Mouse (Mus musculus): Measurements from ENCODE around the gene Polr2i.

Gene Polr2i

DNA sequence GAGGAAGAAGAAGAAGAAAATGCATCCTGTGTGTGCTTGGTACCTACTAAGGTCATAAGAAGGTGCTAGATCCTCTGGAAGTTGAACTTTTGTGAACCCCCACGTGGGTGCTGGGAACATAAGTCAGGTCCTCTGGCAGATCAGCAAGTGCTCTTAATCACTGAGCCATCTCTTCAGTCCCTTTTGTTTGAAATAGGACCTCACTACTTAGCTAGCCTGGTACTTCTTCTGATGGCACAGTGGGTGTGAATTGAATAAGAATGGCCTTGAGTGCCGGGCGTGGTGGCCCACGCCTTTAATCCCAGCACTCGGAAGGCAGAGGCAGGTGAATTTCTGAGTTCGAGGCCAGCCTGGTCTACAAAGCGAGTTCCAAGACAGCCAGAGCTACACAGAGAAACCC lies 34.2 kb downstream of the Polr2i start:
- DNase-seq (ENCODE audit: low spot score), result no peak

DNA sequence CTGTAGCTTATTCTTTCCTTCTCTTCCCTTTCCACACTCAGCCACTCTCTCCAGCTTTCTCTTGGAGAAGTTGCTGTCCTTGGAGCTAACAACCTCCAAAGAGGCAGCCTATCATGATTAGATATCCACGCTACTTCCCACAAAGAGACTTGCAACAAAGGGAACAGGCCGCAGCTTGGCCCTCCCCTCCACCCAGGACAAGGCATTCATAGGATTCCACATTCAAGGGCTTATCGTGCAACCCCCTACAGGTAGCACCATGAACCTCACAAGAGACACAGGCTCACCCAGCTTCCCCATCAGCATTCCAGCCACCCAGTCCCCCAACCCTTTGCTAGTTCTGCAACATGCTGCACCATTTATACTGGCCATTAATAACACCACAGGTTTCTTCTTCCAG lies 35.0 kb downstream of the Polr2i start:
- DNase-seq (ENCODE audit: low spot score), result no peak

DNA sequence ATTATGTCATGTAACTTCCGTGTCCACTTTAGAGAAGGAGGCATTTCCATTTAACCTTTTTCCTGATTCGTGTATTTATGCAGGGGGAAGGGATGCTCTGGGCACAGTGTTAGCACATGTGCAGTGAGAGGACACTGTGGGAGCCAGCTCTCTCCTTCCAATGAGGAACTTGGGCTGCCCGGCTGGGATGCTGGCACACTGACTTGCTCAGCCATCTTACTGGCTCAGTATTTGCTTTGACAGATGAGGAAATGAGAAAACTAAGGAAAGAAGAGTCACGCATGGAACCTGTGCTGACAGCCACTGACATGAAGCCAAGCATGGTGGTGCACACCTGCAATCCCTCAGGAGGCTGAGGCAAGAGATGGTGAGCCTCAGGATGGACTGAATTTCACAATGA lies 37.9 kb downstream of the Polr2i start:
- no peak for DNase-seq (ENCODE audit: low spot score)

DNA sequence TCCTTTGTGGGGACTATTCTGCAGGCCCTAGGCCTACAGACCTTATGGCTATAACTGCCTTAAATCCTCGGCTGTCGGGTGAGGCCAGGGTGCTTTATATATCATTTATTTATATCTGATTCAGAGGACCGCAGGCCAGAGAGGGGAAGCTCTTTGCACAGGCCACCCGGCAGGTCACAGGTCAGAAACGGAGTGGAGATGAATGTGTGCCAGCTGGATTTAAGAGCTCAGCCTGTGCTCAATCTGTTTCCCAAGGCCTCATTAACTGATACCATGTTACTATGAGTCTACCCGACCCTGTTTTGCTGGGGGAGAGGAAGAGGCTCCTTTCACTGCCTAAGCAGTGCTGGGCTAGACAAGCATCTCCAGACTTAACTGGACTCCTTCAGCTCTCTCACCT lies 42.6 kb downstream of the Polr2i start:
- no peak for DNase-seq (ENCODE audit: low spot score)

DNA sequence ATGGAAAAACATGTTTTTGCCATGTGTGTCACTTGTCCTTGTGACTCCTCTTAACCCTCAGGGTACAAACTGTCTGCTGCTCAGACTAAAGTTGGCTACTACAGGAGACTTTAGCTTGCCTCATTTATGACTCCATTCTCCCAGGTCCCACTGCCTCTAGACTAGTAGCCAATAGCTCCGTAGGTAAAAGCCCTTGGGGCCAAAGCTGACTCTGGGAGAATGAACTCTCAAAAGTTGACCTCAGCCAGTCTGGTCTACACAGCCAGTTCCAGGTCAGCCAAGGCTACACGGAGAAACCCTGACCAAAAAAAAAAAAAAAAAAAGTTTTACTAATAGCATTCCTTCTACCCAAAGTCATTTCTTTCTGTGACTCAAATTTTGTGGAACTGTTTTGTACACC lies 47.2 kb downstream of the Polr2i start:
- no peak for DNase-seq (ENCODE audit: low spot score)

DNA sequence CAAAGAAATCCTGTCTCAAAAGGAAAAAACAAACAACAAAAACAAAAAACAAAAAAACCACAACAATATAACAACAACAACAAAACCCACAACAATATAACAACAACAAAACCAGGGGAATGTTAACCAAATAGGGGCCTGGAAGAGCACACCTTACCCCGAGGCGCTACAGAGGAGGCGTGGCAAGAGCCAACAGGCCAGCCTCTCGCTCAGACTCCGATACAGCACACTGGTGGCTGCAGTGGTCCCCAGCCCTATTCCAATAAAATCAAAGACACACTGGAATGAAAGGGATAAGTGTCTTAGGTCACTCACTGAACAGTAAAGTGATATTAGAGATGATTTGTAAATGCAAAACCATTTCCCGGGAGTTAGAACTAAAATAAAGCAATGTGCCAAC lies 47.8 kb downstream of the Polr2i start:
- peak; percentile 66 for DNase-seq (ENCODE audit: low spot score)

DNA sequence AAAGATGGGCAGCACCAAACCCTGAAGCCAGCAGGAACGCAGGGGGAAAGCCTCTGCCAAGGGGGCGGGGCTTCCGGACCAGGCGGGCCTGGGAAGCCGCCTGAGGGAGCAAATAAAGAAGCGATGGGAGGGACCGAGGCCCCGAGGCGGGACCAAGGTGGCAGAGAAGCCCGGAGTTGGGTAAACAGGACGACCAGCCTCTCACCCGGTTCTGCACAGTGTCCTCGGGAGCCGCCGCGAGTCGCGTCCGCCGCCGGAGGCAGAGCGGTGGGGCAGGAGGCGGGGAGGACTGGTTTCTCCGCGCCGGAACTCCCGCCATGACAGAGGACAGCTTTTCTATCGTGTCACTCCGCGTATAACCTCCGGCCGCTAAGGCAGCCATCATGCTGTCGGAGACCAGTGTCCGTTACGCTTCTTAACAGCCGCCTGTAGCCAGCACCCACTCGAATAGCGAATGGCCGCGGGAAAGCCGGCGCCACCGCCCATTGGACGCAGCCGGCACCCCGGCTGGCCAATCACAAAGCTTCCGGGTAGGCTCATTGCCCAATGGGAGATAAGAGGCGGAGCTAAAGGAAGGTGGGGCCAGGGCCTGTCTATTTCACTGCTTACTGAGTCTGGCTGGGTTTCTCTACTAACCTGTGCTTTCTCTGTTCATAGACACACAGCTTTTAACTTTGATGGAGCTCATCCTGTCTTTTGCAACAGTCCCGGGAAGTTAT lies 48.4 kb downstream of the Polr2i start, which contains the start of the genes Thap8 and Wdr62:
Thap8 (plus strand) TSS at position 144 of the 719 bp plus-strand sequence.
Wdr62 (minus strand) TSS at position 469 of the 719 bp plus-strand sequence.
- peak; percentile 94 for DNase-seq (ENCODE audit: low spot score)

DNA sequence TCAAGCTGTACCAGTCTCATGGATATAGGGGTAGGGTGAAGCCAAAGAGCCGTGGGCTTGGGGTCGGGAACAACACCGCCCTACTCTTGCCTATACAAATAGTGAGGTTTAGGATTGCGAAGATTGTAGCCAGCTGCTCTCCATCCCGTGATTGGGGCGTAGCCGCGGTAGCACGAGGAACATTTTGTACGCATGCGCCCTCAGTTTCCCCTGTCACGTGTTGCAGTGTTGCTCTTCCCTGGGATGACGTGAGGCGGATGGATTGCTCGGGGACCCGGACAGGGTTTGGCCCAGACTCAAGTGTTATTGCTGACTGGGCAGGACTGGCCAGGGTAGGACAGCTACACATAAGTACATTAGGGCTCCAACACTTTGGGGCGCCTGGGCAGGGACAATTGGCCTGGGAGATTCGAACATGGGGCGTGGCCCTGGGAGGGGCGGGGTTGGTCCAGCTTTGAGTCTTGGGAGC lies 49.0 kb downstream of the Polr2i start:
- DNase-seq (ENCODE audit: low spot score), result peak; percentile 94

DNA sequence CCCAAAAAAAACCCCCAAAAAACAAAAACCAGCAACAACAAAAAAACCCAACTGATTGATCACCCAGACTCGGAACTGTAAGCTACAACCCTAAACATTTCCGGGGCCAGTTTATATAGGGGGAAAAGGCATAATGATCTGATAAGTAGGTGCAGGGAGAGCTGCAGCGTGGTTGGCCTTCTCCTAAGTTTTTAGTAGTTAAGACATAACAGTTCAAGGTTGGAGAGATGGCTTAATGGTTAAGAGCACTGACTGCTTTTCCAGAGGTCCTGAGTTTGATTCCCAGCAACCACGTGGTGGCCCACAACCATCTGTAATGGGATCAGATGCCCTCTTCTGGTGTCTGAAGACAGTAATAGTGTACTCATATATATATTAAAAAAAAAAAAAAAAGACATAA lies 49.8 kb downstream of the Polr2i start:
- no peak for DNase-seq (ENCODE audit: low spot score)

DNA sequence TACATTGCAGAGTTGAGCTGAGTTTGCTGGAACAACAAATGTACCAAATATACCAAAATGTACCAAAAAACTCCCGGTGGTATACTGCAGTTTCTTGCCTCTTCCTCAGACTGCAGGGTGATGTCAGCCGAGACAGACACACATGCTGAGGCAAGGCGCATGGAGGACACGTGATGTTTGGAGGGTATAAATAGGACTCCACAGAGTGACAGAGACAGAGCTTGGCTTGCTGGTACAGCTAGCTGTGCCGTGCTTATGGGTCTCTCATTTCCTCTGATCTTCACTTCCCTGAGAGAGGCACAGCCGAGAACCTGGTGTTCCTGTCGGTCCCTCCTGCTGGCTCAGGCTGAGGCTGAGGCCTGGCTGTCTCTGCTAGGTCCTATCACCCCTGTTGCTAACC lies 51.0 kb downstream of the Polr2i start:
- no peak for DNase-seq (ENCODE audit: low spot score)

Measured in embryo, embryonic 10 days (tissue).